Mouse (Mus musculus) adrenal gland, postnatal 10 days (tissue): ENCODE results near the gene Notch2. TPM values are rescaled to one million over a fixed set of nuclear protein-coding genes. Genes with fewer than 3 reads are reported as not detected.

Source experiments
- DNase-seq: peaks from one replicate; pipeline ENCODE4 v3.0.0; 2021; ENCODE audit warnings: mixed read lengths
- total RNA-seq, 2 experiments: library from RNA; stranded (reverse); gene quantifications; 2 replicates each; pipeline ENCODE4 v1.2.3; 2021

Notch2 gene
- total RNA-seq, 2 experiments from 2014 or later = 37.0 to 48.5 TPM

- no peak for DNase-seq
Observed at GRCm38 (mm10) chr3:98074622-98075231, 61.4 kb downstream of the Notch2 start.

GRCm38 (mm10) chr3:98077866-98078265, 64.5 kb downstream of the Notch2 start:
- no peak for DNase-seq

- DNase-seq = no peak
Observed at GRCm38 (mm10) chr3:98078816-98079215, 65.5 kb downstream of the Notch2 start.

- DNase-seq = no peak
Observed at GRCm38 (mm10) chr3:98079601-98080215, 66.4 kb downstream of the Notch2 start.

- no peak for DNase-seq
Observed at GRCm38 (mm10) chr3:98080630-98081029, 67.3 kb downstream of the Notch2 start.

GRCm38 (mm10) chr3:98082188-98082587, 68.9 kb downstream of the Notch2 start:
- DNase-seq = no peak

GRCm38 (mm10) chr3:98082972-98083371, 69.6 kb downstream of the Notch2 start:
- no peak for DNase-seq

GRCm38 (mm10) chr3:98084061-98084655, 70.8 kb downstream of the Notch2 start:
- no peak for DNase-seq

GRCm38 (mm10) chr3:98084870-98085269, 71.5 kb downstream of the Notch2 start:
- no peak for DNase-seq

GRCm38 (mm10) chr3:98085812-98086268, 72.5 kb downstream of the Notch2 start:
- DNase-seq = peak; percentile 70

GRCm38 (mm10) chr3:98086441-98086840, 73.1 kb downstream of the Notch2 start:
- no peak for DNase-seq

- no peak for DNase-seq
Observed at GRCm38 (mm10) chr3:98086860-98087259, 73.5 kb downstream of the Notch2 start.

- DNase-seq = no peak
Observed at GRCm38 (mm10) chr3:98087551-98087950, 74.2 kb downstream of the Notch2 start.

- DNase-seq = peak; percentile 64
Observed at GRCm38 (mm10) chr3:98089702-98090101, 76.4 kb downstream of the Notch2 start.

- DNase-seq = no peak
Observed at GRCm38 (mm10) chr3:98090129-98090528, 76.8 kb downstream of the Notch2 start.

GRCm38 (mm10) chr3:98092680-98093370, 79.5 kb downstream of the Notch2 start:
- no peak for DNase-seq

- no peak for DNase-seq
Observed at GRCm38 (mm10) chr3:98093954-98094353, 80.6 kb downstream of the Notch2 start.

GRCm38 (mm10) chr3:98094629-98095583, 81.6 kb downstream of the Notch2 start:
- DNase-seq = no peak

GRCm38 (mm10) chr3:98096981-98097380, 83.7 kb downstream of the Notch2 start:
- no peak for DNase-seq

GRCm38 (mm10) chr3:98098676-98099075, 85.3 kb downstream of the Notch2 start:
- no peak for DNase-seq

GRCm38 (mm10) chr3:98099287-98099686, 86.0 kb downstream of the Notch2 start:
- DNase-seq = peak; percentile 34

- DNase-seq = no peak
Observed at GRCm38 (mm10) chr3:98101541-98101940, 88.2 kb downstream of the Notch2 start.
